Mouse (Mus musculus): ENCODE data around the gene Akain1. TPM values are rescaled to one million over a fixed set of nuclear protein-coding genes. Genes with fewer than 3 reads are reported as not detected.

The Akain1 gene
- polyA plus RNA-seq, 1 experiment, result 0.33 TPM

- no peak for DNase-seq (ENCODE audit: low read depth)
- TF ChIP-seq CTCF (IDR thresholded peaks at IDR 0.05; ENCODE audit: borderline replicate concordance, extremely low read depth, insufficient read depth, insufficient read length) (no peak), POLR2A (IDR thresholded peaks at IDR 0.05; ENCODE audit: borderline replicate concordance, extremely low read depth, insufficient read depth, insufficient read length, poor library complexity, severe bottlenecking) (no peak)
These were observed 48.8 kb downstream of the Akain1 start for GRCm38 (mm10) chr17:69487884-69488283.

GRCm38 (mm10) chr17:69488826-69489225, 49.7 kb downstream of the Akain1 start:
- TF ChIP-seq POLR2A (IDR thresholded peaks at IDR 0.05; ENCODE audit: borderline replicate concordance, extremely low read depth, insufficient read depth, insufficient read length, poor library complexity, severe bottlenecking) (no peak), CTCF (IDR thresholded peaks at IDR 0.05; ENCODE audit: borderline replicate concordance, extremely low read depth, insufficient read depth, insufficient read length) (no peak)
- no peak for DNase-seq (ENCODE audit: low read depth)

GRCm38 (mm10) chr17:69492368-69492767, 53.2 kb downstream of the Akain1 start:
- DNase-seq (ENCODE audit: low read depth), result no peak
- TF ChIP-seq CTCF (IDR thresholded peaks at IDR 0.05; ENCODE audit: borderline replicate concordance, extremely low read depth, insufficient read depth, insufficient read length) (no peak), POLR2A (IDR thresholded peaks at IDR 0.05; ENCODE audit: borderline replicate concordance, extremely low read depth, insufficient read depth, insufficient read length, poor library complexity, severe bottlenecking) (no peak)

- no peak for TF ChIP-seq POLR2A (IDR thresholded peaks at IDR 0.05; ENCODE audit: borderline replicate concordance, extremely low read depth, insufficient read depth, insufficient read length, poor library complexity, severe bottlenecking)
- no peak for TF ChIP-seq CTCF (IDR thresholded peaks at IDR 0.05; ENCODE audit: borderline replicate concordance, extremely low read depth, insufficient read depth, insufficient read length)
- DNase-seq (ENCODE audit: low read depth), result no peak
These were observed 56.4 kb downstream of the Akain1 start for GRCm38 (mm10) chr17:69495531-69495930.

GRCm38 (mm10) chr17:69496125-69496524, 57.0 kb downstream of the Akain1 start:
- no peak for TF ChIP-seq CTCF (IDR thresholded peaks at IDR 0.05; ENCODE audit: borderline replicate concordance, extremely low read depth, insufficient read depth, insufficient read length)
- DNase-seq (ENCODE audit: low read depth), result no peak

- no peak for DNase-seq (ENCODE audit: low read depth)
These were observed 58.2 kb downstream of the Akain1 start for GRCm38 (mm10) chr17:69497315-69497714.

GRCm38 (mm10) chr17:69498913-69499312, 59.8 kb downstream of the Akain1 start:
- no peak for TF ChIP-seq CTCF (IDR thresholded peaks at IDR 0.05; ENCODE audit: borderline replicate concordance, extremely low read depth, insufficient read depth, insufficient read length)
- TF ChIP-seq POLR2A (IDR thresholded peaks at IDR 0.05; ENCODE audit: borderline replicate concordance, extremely low read depth, insufficient read depth, insufficient read length, poor library complexity, severe bottlenecking), result no peak
- DNase-seq (ENCODE audit: low read depth), result no peak

More at GRCm38 (mm10) chr17:69497315-69497714, 58.2 kb downstream of the Akain1 start:
- TF ChIP-seq POLR2A (IDR thresholded peaks at IDR 0.05; ENCODE audit: borderline replicate concordance, extremely low read depth, insufficient read depth, insufficient read length, poor library complexity, severe bottlenecking), result no peak
- TF ChIP-seq CTCF (IDR thresholded peaks at IDR 0.05; ENCODE audit: borderline replicate concordance, extremely low read depth, insufficient read depth, insufficient read length), result no peak

GRCm38 (mm10) chr17:69499441-69499840, 60.3 kb downstream of the Akain1 start:
- no peak for TF ChIP-seq POLR2A (IDR thresholded peaks at IDR 0.05; ENCODE audit: borderline replicate concordance, extremely low read depth, insufficient read depth, insufficient read length, poor library complexity, severe bottlenecking)
- TF ChIP-seq CTCF (IDR thresholded peaks at IDR 0.05; ENCODE audit: borderline replicate concordance, extremely low read depth, insufficient read depth, insufficient read length), result no peak
- peak; percentile 28 for DNase-seq (ENCODE audit: low read depth)

- DNase-seq (ENCODE audit: low read depth), result peak; percentile 57
- TF ChIP-seq POLR2A (IDR thresholded peaks at IDR 0.05; ENCODE audit: borderline replicate concordance, extremely low read depth, insufficient read depth, insufficient read length, poor library complexity, severe bottlenecking) (no peak), CTCF (IDR thresholded peaks at IDR 0.05; ENCODE audit: borderline replicate concordance, extremely low read depth, insufficient read depth, insufficient read length) (peak; percentile 55; the same call in 1 of the 2 replicates)
These were observed 66.9 kb downstream of the Akain1 start for GRCm38 (mm10) chr17:69506070-69506469.

GRCm38 (mm10) chr17:69516344-69516907, 77.3 kb downstream of the Akain1 start:
- DNase-seq (ENCODE audit: low read depth), result no peak

GRCm38 (mm10) chr17:69531472-69531871, 92.3 kb downstream of the Akain1 start:
- DNase-seq (ENCODE audit: low read depth), result peak; percentile 50
- TF ChIP-seq POLR2A (IDR thresholded peaks at IDR 0.05; ENCODE audit: borderline replicate concordance, extremely low read depth, insufficient read depth, insufficient read length, poor library complexity, severe bottlenecking) (no peak), CTCF (IDR thresholded peaks at IDR 0.05; ENCODE audit: borderline replicate concordance, extremely low read depth, insufficient read depth, insufficient read length) (no peak)

More at GRCm38 (mm10) chr17:69516344-69516907, 77.3 kb downstream of the Akain1 start:
- no peak for TF ChIP-seq POLR2A (IDR thresholded peaks at IDR 0.05; ENCODE audit: borderline replicate concordance, extremely low read depth, insufficient read depth, insufficient read length, poor library complexity, severe bottlenecking)

Other genes with a start within 250 kb of the Akain1 start
- 17.5 and 23.1 TPM in 2 replicates for gene Zbtb14, start 56.3 kb upstream of the Akain1 start, polyA plus RNA-seq (2012; rRNA removed)